Mouse (Mus musculus) inflammation-experienced regulatory T-cells, adult 6 months (primary cell): ENCODE data around the gene Ceacam9. TPM values are rescaled to one million over a fixed set of nuclear protein-coding genes. Genes with fewer than 3 reads are reported as not detected.

Experiments used
- ATAC-seq: one replicate; pipeline ENCODE4 v1.8.0; 2017
- polyA plus RNA-seq, 3 experiments: library from polyadenylated mRNA; unstranded; fragments of 100-300 nt; shearing (Covaris generic); gene quantifications; one replicate each; pipeline ENCODE4 v1.2.1; 2017

The Ceacam9 gene
- polyA plus RNA-seq, 3 experiments from 2014 or later, result not detected

GRCm38 (mm10) chr7:16745373-16745772 lies 23.6 kb downstream of the Ceacam9 start:
- no peak for ATAC-seq

- peak; percentile 52 for ATAC-seq
Observed at GRCm38 (mm10) chr7:16746093-16746492, 24.4 kb downstream of the Ceacam9 start.

GRCm38 (mm10) chr7:16747656-16748055 lies 25.9 kb downstream of the Ceacam9 start:
- ATAC-seq, result no peak

- ATAC-seq, result no peak
Observed at GRCm38 (mm10) chr7:16752016-16752415, 30.3 kb downstream of the Ceacam9 start.

GRCm38 (mm10) chr7:16755362-16756017 lies 33.8 kb downstream of the Ceacam9 start:
- ATAC-seq, result no peak

- ATAC-seq, result no peak
Observed at GRCm38 (mm10) chr7:16758872-16759574, 37.3 kb downstream of the Ceacam9 start.

GRCm38 (mm10) chr7:16760292-16760691 lies 38.6 kb downstream of the Ceacam9 start:
- peak; percentile 32 for ATAC-seq

GRCm38 (mm10) chr7:16761005-16761481 lies 39.3 kb downstream of the Ceacam9 start:
- ATAC-seq, result no peak

- no peak for ATAC-seq
Observed at GRCm38 (mm10) chr7:16761630-16762029, 39.9 kb downstream of the Ceacam9 start.

- ATAC-seq, result no peak
Observed at GRCm38 (mm10) chr7:16763463-16764218, 41.9 kb downstream of the Ceacam9 start.

- no peak for ATAC-seq
Observed at GRCm38 (mm10) chr7:16766443-16766842, 44.7 kb downstream of the Ceacam9 start.

Other genes starting within 250 kb of the Ceacam9 start
- under 1 TPM in 2 of 3 experiments, not detected in 1; 0.18 to 0.24 TPM for gene Npas1, start 244.2 kb upstream of the Ceacam9 start, polyA plus RNA-seq
- 1 to 10 TPM; 1.4 to 3.9 (median 2.5) TPM for gene Arhgap35, start 106.9 kb upstream of the Ceacam9 start, polyA plus RNA-seq
- gene Ceacam15, start 46.2 kb upstream of the Ceacam9 start, polyA plus RNA-seq, result 1 to 10 TPM in 2 of 3 experiments, not detected in 1; 1.3 TPM
- gene Ap2s1, start 16.5 kb downstream of the Ceacam9 start, polyA plus RNA-seq, result 100 to 1,000 TPM in 1 of 3 experiments, 10 to 100 TPM in 2; 62.5 to 127 (median 72.4) TPM
- gene Slc1a5, start 59.4 kb downstream of the Ceacam9 start, polyA plus RNA-seq, result 100 to 1,000 TPM; 134 to 155 (median 155) TPM
- gene Strn4, start 94.0 kb downstream of the Ceacam9 start, polyA plus RNA-seq, result 10 to 100 TPM; 16.1 to 24.1 (median 19.7) TPM
- 1 to 10 TPM; 5.7 to 9.6 (median 8.9) TPM for gene Fkrp, start 94.8 kb downstream of the Ceacam9 start, polyA plus RNA-seq
- gene Prkd2, start 121.0 kb downstream of the Ceacam9 start, polyA plus RNA-seq, result 10 to 100 TPM; 38.3 to 51.4 (median 47.1) TPM
- gene Dact3, start 153.4 kb downstream of the Ceacam9 start, polyA plus RNA-seq, result not detected
- gene Gng8, start 169.9 kb downstream of the Ceacam9 start, polyA plus RNA-seq, result not detected
- 1 to 10 TPM; 4.3 to 8.2 (median 7.1) TPM for gene Ptgir, start 184.6 kb downstream of the Ceacam9 start, polyA plus RNA-seq
- 100 to 1,000 TPM in 2 of 3 experiments, 10 to 100 TPM in 1; 51.8 to 255 (median 105) TPM for gene Calm3, start 202.2 kb downstream of the Ceacam9 start, polyA plus RNA-seq
- gene Pnmal2, start 222.8 kb downstream of the Ceacam9 start, polyA plus RNA-seq, result not detected
- not detected for gene Pnmal1, start 237.8 kb downstream of the Ceacam9 start, polyA plus RNA-seq